Mouse (Mus musculus): ENCODE data around the gene Mettl7a1.
"Not testable (repeated sequence)": the region's sequence is repeated elsewhere in the genome, so short reads cannot be mapped to it uniquely, and the experiment has no call there.

- TF ChIP-seq CTCF (IDR thresholded peaks at IDR 0.05 in 2 of 3, conservative IDR thresholded peaks at IDR 0.05 in 1 of 3; ENCODE audit: control insufficient read depth in 1 of 3, insufficient read depth in 1 of 3, low read depth in 2 of 3, low read length in 3 of 3, poor library complexity in 1 of 3, severe bottlenecking in 1 of 3); MEF2A (IDR thresholded peaks at IDR 0.05; ENCODE audit: extremely low read depth, insufficient replicate concordance, low read depth, low read length, poor library complexity, severe bottlenecking); USF2 (IDR thresholded peaks at IDR 0.05; ENCODE audit: borderline replicate concordance in 1 of 2, insufficient read depth in 1 of 2, low read depth in 1 of 2, low read length in 2 of 2); MXI1 (IDR thresholded peaks at IDR 0.05; ENCODE audit: low read depth, low read length); TCF12 (IDR thresholded peaks at IDR 0.05; ENCODE audit: low read depth, low read length); MAZ (IDR thresholded peaks at IDR 0.05; ENCODE audit: low read depth, low read length); POLR2A (IDR thresholded peaks at IDR 0.05; ENCODE audit: control insufficient read depth in 1 of 2, insufficient read depth in 1 of 2, low read depth in 1 of 2, low read length in 2 of 2, poor library complexity in 1 of 2); GATA1 (IDR thresholded peaks at IDR 0.05; ENCODE audit: low read depth, low read length); E2F4 (IDR thresholded peaks at IDR 0.05; ENCODE audit: borderline replicate concordance, low read depth, low read length); POLR2AphosphoS2 (IDR thresholded peaks at IDR 0.05; ENCODE audit: low read length): not testable (repeated sequence)
Measured at GRCm38 (mm10) chr15:100365967-100366366, 62.0 kb downstream of the Mettl7a1 start.

Data from MEL (cell line).